Mouse (Mus musculus) hindbrain, embryonic 12.5 days (tissue): ENCODE data around the gene Smpd3. TPM values are rescaled to one million over a fixed set of nuclear protein-coding genes. Genes with fewer than 3 reads are reported as not detected.
A peak's percentile ranks its signal among the peaks of the same experiment; 100 is the strongest.

Experiments used
- ATAC-seq: fragments of 200-750 bp; cut with Nextera tagmentation; 2 replicates; pipeline ENCODE4 v1.8.0; 2017; ENCODE audit warnings: moderate TSS enrichment; ENCODE audit not compliant: low FRiP score
- H3K27ac ChIP-seq: fragments of 300-500 bp; sonication (generic); 2 replicates; pipeline ENCODE4 v1.5.1; 2016; ENCODE audit warnings: mild to moderate bottlenecking
- H3K27me3 ChIP-seq: fragments of 300-500 bp; sonication (generic); 2 replicates; pipeline ENCODE4 v1.6.1; 2016; ENCODE audit warnings: mild to moderate bottlenecking
- H3K36me3 ChIP-seq: fragments of 300-500 bp; sonication (generic); 2 replicates; pipeline ENCODE4 v1.6.1; 2016; ENCODE audit warnings: mild to moderate bottlenecking
- H3K4me1 ChIP-seq: fragments of 300-500 bp; sonication (generic); 2 replicates; pipeline ENCODE4 v1.6.1; 2016
- H3K4me2 ChIP-seq: fragments of 300-500 bp; sonication (generic); replicated peaks from 2 replicates; pipeline ENCODE4 v1.6.1; 2016; ENCODE audit warnings: mild to moderate bottlenecking
- H3K4me3 ChIP-seq: fragments of 300-500 bp; sonication (generic); 2 replicates; pipeline ENCODE4 v1.5.1; 2016; ENCODE audit warnings: mild to moderate bottlenecking
- H3K9ac ChIP-seq: fragments of 300-500 bp; sonication (generic); 2 replicates; pipeline ENCODE4 v1.6.1; 2016; ENCODE audit warnings: mild to moderate bottlenecking, moderate library complexity
- H3K9me3 ChIP-seq: fragments of 300-500 bp; sonication (generic); replicated peaks from 2 replicates; pipeline ENCODE4 v1.6.1; 2016; ENCODE audit warnings: mild to moderate bottlenecking
- WGBS: fragments of 180-500 bp; shearing (Covaris S2); methylation state at CpG from one replicate; pipeline ENCODE4 v1.1.7; 2016; 5-methylcytosine and 5-hydroxymethylcytosine counted together
- polyA plus RNA-seq: library from polyadenylated mRNA; unstranded; fragments of >200 nt; fragmentation: Nextera tagmentation; extraction: Ambion mirVana; gene quantifications from 2 replicates; pipeline ENCODE4 v1.2.1, GENCODE M21; 2016

The Smpd3 gene
- polyA plus RNA-seq, 1 experiment from 2014 or later, result 29.2 TPM

DNA sequence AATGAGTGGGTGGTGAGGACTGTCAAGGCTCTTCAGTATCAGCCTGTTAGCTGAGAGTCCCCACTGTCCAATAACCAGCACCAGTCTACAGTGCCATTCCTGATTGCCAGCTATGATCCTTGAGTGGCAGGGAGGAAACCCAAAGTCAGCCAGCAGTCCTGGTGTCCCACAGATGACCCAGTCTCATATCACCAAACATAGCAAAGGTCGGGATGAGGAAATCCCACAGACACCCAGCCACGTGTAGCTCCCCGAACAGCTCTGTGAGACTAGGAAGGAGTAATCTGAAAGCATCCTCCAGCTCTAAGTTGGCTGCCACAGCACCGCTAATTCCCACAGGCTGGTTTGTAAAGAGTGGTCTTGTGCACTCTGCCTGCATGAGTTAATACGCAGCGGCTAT lies 33.5 kb downstream of the Smpd3 start:
- no peak for ATAC-seq
- Histone ChIP-seq H3K36me3 (no peaks in the 10 kb centered on the region), H3K4me1 (peaks cover 21% of the 10 kb centered on the region), H3K27me3 (no peaks in the 10 kb centered on the region), H3K4me2 (no peak overlapping the region), H3K27ac (no peak overlapping the region), H3K9me3 (no peaks in the 10 kb centered on the region), H3K9ac (no peak overlapping the region), H3K4me3 (no peak overlapping the region)
- 80% methylated on average over 6 of the region's 6 CpGs for WGBS

GRCm38 (mm10) chr8:106300739-106301715 lies 36.8 kb downstream of the Smpd3 start:
- WGBS, result 60% methylated on average over 9 of the region's 9 CpGs
- H3K4me2 ChIP-seq, result no peak overlapping the region
- peaks cover 18% of the 10 kb centered on the region for H3K4me1 ChIP-seq
- ATAC-seq, result peak; percentile 56
- H3K27ac ChIP-seq, result peak overlapping the region; percentile 75
- no peaks in the 10 kb centered on the region for H3K9me3 ChIP-seq
- H3K27me3 ChIP-seq, result no peaks in the 10 kb centered on the region
- no peak overlapping the region for H3K4me3 ChIP-seq
- no peaks in the 10 kb centered on the region for H3K36me3 ChIP-seq
- H3K9ac ChIP-seq, result no peak overlapping the region

DNA sequence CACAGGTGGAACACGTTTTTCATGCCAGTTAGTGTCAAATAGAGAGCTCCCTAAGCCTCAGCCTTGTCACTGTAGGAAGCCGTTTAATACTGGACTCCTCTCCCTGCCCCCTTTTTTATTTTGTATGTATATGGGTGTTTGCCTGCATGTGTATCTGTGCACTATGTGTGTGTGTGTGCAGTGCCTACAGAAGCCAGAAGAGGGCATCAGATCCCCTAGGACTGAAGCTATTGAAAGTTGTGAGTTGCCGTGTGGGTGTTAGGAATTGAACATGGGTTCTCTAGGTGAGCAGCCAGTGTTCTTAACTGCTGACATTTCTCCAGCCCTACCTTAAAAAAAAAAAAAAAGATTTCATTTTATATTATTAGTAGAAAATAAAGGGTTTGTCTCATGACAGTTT lies 38.1 kb downstream of the Smpd3 start:
- H3K9me3 ChIP-seq, result no peaks in the 10 kb centered on the region
- no peak for ATAC-seq
- H3K4me3 ChIP-seq, result no peak overlapping the region
- no peak overlapping the region for H3K27ac ChIP-seq
- no peak overlapping the region for H3K4me2 ChIP-seq
- H3K27me3 ChIP-seq, result no peaks in the 10 kb centered on the region
- peaks cover 18% of the 10 kb centered on the region for H3K4me1 ChIP-seq
- H3K36me3 ChIP-seq, result no peaks in the 10 kb centered on the region
- H3K9ac ChIP-seq, result no peak overlapping the region
- 88% methylated on average over 3 of the region's 3 CpGs for WGBS

- peaks cover 18% of the 10 kb centered on the region for H3K4me1 ChIP-seq
- H3K27ac ChIP-seq, result no peak overlapping the region
- no peak overlapping the region for H3K4me3 ChIP-seq
- WGBS, result 81% methylated on average over 1 of the region's 1 CpGs
- H3K9ac ChIP-seq, result no peak overlapping the region
- H3K27me3 ChIP-seq, result no peaks in the 10 kb centered on the region
- no peaks in the 10 kb centered on the region for H3K36me3 ChIP-seq
- no peaks in the 10 kb centered on the region for H3K9me3 ChIP-seq
- no peak overlapping the region for H3K4me2 ChIP-seq
- ATAC-seq, result no peak
Measured at GRCm38 (mm10) chr8:106298846-106299245, 38.9 kb downstream of the Smpd3 start.

- ATAC-seq, result no peak
- Histone ChIP-seq H3K9ac (no peak overlapping the region), H3K4me3 (no peak overlapping the region), H3K4me1 (peaks cover 18% of the 10 kb centered on the region), H3K9me3 (no peaks in the 10 kb centered on the region), H3K27me3 (no peaks in the 10 kb centered on the region), H3K4me2 (no peak overlapping the region), H3K36me3 (no peaks in the 10 kb centered on the region), H3K27ac (no peak overlapping the region)
- 84% methylated on average over 5 of the region's 5 CpGs for WGBS
Measured at GRCm38 (mm10) chr8:106298261-106298660, 39.5 kb downstream of the Smpd3 start.

- Histone ChIP-seq H3K36me3 (no peaks in the 10 kb centered on the region), H3K4me3 (no peak overlapping the region), H3K9ac (no peak overlapping the region), H3K4me1 (peaks cover 6% of the 10 kb centered on the region), H3K4me2 (no peak overlapping the region), H3K27ac (no peak overlapping the region), H3K9me3 (no peaks in the 10 kb centered on the region), H3K27me3 (no peaks in the 10 kb centered on the region)
- 67% methylated on average over 20 of the region's 20 CpGs for WGBS
- ATAC-seq, result no peak
Measured at GRCm38 (mm10) chr8:106292484-106293396, 45.0 kb downstream of the Smpd3 start.

- Histone ChIP-seq H3K36me3 (no peaks in the 10 kb centered on the region), H3K4me3 (no peak overlapping the region), H3K4me2 (no peak overlapping the region), H3K27me3 (no peaks in the 10 kb centered on the region), H3K9ac (no peak overlapping the region), H3K27ac (no peak overlapping the region), H3K4me1 (peaks cover 6% of the 10 kb centered on the region), H3K9me3 (no peaks in the 10 kb centered on the region)
- ATAC-seq, result no peak
- 66% methylated on average over 7 of the region's 7 CpGs for WGBS
Measured at GRCm38 (mm10) chr8:106289464-106289863, 48.3 kb downstream of the Smpd3 start.

DNA sequence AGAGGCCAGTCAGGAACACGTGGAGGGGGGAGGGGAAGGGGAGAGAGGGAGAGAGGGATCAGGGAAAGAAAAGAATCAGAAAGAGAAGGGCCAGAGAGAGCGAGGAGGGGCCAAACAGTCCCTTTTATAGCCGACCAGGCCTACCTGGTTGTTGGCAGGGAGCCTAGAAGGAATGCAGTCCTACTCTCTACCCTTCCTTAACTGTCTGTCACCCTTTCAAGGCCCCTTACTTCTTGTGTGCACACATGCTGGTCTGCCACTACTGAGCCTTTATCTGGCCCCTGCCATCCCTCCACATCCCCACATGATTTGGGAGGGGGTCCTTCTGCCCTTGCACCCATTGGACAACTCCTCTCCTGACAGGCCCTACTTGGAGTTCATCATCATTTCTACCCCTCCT lies 49.1 kb downstream of the Smpd3 start:
- no peak overlapping the region for H3K4me2 ChIP-seq
- no peak for ATAC-seq

GRCm38 (mm10) chr8:106287445-106287844 lies 50.3 kb downstream of the Smpd3 start:
- Histone ChIP-seq H3K27me3 (no peaks in the 10 kb centered on the region), H3K36me3 (no peaks in the 10 kb centered on the region), H3K4me3 (no peak overlapping the region), H3K9me3 (no peaks in the 10 kb centered on the region), H3K4me2 (no peak overlapping the region), H3K4me1 (peaks cover 6% of the 10 kb centered on the region; the same call in 1 of the 2 replicates), H3K9ac (no peak overlapping the region), H3K27ac (peak overlapping the region; percentile 17; the same call in 1 of the 2 replicates)
- 13% methylated on average over 2 of the region's 2 CpGs for WGBS
- ATAC-seq, result no peak

More for the DNA sequence above, 49.1 kb downstream of the Smpd3 start:
- H3K4me1 ChIP-seq, result peaks cover 6% of the 10 kb centered on the region
- no peak overlapping the region for H3K4me3 ChIP-seq
- no peaks in the 10 kb centered on the region for H3K9me3 ChIP-seq
- H3K27me3 ChIP-seq, result no peaks in the 10 kb centered on the region
- WGBS, result 36% methylated on average over 2 of the region's 3 CpGs
- no peak overlapping the region for H3K9ac ChIP-seq
- H3K27ac ChIP-seq, result no peak overlapping the region
- no peaks in the 10 kb centered on the region for H3K36me3 ChIP-seq

DNA sequence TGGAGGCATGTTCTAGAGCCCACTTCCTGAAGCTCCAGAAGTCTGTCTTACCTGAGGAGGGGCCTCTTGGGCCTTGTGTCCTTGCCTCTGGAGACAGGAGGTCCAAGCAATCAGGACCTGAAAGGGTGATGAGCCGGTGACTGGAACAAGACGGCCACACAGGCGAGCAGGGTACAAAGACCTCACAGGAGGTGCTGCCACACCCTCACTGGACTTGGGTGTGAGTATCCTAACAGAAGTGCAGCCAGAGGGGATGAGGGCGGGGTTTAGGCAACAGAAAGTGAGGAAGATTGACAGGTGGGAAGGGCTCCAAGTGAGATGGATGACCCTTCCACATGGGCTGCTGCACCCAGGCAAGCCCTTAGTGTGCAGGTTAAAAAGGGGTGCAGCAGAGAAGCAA lies 56.9 kb downstream of the Smpd3 start:
- H3K36me3 ChIP-seq, result no peaks in the 10 kb centered on the region
- H3K4me3 ChIP-seq, result no peak overlapping the region
- WGBS, result 35% methylated on average over 4 of the region's 4 CpGs
- ATAC-seq, result no peak
- no peaks in the 10 kb centered on the region; the same call in 1 of the 2 replicates for H3K4me1 ChIP-seq
- no peaks in the 10 kb centered on the region for H3K9me3 ChIP-seq
- no peaks in the 10 kb centered on the region for H3K27me3 ChIP-seq
- no peak overlapping the region for H3K4me2 ChIP-seq
- no peak overlapping the region for H3K9ac ChIP-seq
- no peak overlapping the region for H3K27ac ChIP-seq

GRCm38 (mm10) chr8:106280154-106280553 lies 57.6 kb downstream of the Smpd3 start:
- 50% methylated on average over 5 of the region's 5 CpGs for WGBS
- H3K4me3 ChIP-seq, result no peak overlapping the region

GRCm38 (mm10) chr8:106278367-106279042 lies 59.3 kb downstream of the Smpd3 start:
- ATAC-seq, result no peak
- WGBS, result 83% methylated on average over 11 of the region's 11 CpGs

More at GRCm38 (mm10) chr8:106280154-106280553, 57.6 kb downstream of the Smpd3 start:
- Histone ChIP-seq H3K4me2 (no peak overlapping the region), H3K4me1 (no peaks in the 10 kb centered on the region; the same call in 1 of the 2 replicates), H3K36me3 (no peaks in the 10 kb centered on the region), H3K27me3 (no peaks in the 10 kb centered on the region), H3K9me3 (no peaks in the 10 kb centered on the region), H3K9ac (no peak overlapping the region), H3K27ac (no peak overlapping the region)
- ATAC-seq, result no peak

More at GRCm38 (mm10) chr8:106278367-106279042, 59.3 kb downstream of the Smpd3 start:
- Histone ChIP-seq H3K27me3 (no peaks in the 10 kb centered on the region), H3K9me3 (no peaks in the 10 kb centered on the region), H3K4me2 (no peak overlapping the region), H3K4me1 (no peaks in the 10 kb centered on the region; the same call in 1 of the 2 replicates), H3K27ac (no peak overlapping the region), H3K4me3 (no peak overlapping the region), H3K36me3 (no peaks in the 10 kb centered on the region), H3K9ac (no peak overlapping the region)
